Mouse (Mus musculus) limb, embryonic 15.5 days (tissue): Measurements from ENCODE around the gene Runx1. TPM values are rescaled to one million over a fixed set of nuclear protein-coding genes. Genes with fewer than 3 reads are reported as not detected.

Experiments used
- ATAC-seq: fragments of 200-750 bp; cut with Nextera tagmentation; 2 replicates; pipeline ENCODE4 v1.8.0; 2017; ENCODE audit warnings: low read depth, moderate TSS enrichment; ENCODE audit not compliant: insufficient number of reproducible peaks, low FRiP score, low TSS enrichment
- H3K27ac ChIP-seq: fragments of 300-500 bp; sonication (generic); 2 replicates; pipeline ENCODE4 v1.5.1; 2015; ENCODE audit warnings: moderate library complexity, mild to moderate bottlenecking, inconsistent platforms
- H3K27me3 ChIP-seq: fragments of 300-500 bp; sonication (generic); 2 replicates; pipeline ENCODE4 v1.6.1; 2015; ENCODE audit warnings: inconsistent platforms
- H3K36me3 ChIP-seq: fragments of 300-500 bp; sonication (generic); 2 replicates; pipeline ENCODE4 v1.6.1; 2015; ENCODE audit warnings: inconsistent platforms
- H3K4me1 ChIP-seq: fragments of 300-500 bp; sonication (generic); 2 replicates; pipeline ENCODE4 v1.6.1; 2015; ENCODE audit warnings: inconsistent platforms
- H3K4me2 ChIP-seq: fragments of 300-500 bp; sonication (generic); 2 replicates; pipeline ENCODE4 v1.6.1; 2015; ENCODE audit warnings: mild to moderate bottlenecking, inconsistent platforms
- H3K4me3 ChIP-seq: fragments of 300-500 bp; sonication (generic); 2 replicates; pipeline ENCODE4 v1.5.1; 2015; ENCODE audit warnings: mild to moderate bottlenecking, inconsistent platforms
- H3K9ac ChIP-seq: fragments of 300-500 bp; sonication (generic); 2 replicates; pipeline ENCODE4 v1.6.1; 2015; ENCODE audit warnings: inconsistent platforms
- H3K9me3 ChIP-seq: fragments of 300-500 bp; sonication (generic); 2 replicates; pipeline ENCODE4 v1.6.1; 2016; ENCODE audit warnings: inconsistent platforms
- WGBS: fragments of 180-500 bp; shearing (Covaris S2); methylation state at CpG from one replicate; pipeline ENCODE4 v1.1.7; 2015; 5-methylcytosine and 5-hydroxymethylcytosine counted together
- polyA plus RNA-seq: library from polyadenylated mRNA; unstranded; fragments of >200 nt; fragmentation: Nextera tagmentation; extraction: Ambion mirVana; gene quantifications from 2 replicates; pipeline ENCODE4 v1.2.1, GENCODE M21; 2015

Gene Runx1
- polyA plus RNA-seq, 1 experiment from 2014 or later = 5.9 TPM

GRCm38 (mm10) chr16:92824723-92825203 lies 1.2 kb downstream of the Runx1 start:
- Histone ChIP-seq H3K9ac (no peak overlapping the region), H3K4me3 (peak overlapping the region; percentile 10; the same call in 1 of the 2 replicates), H3K4me1 (peaks cover 27% of the 10 kb centered on the region), H3K4me2 (no peak overlapping the region), H3K9me3 (no peaks in the 10 kb centered on the region), H3K27me3 (peaks cover 4% of the 10 kb centered on the region; the same call in 1 of the 2 replicates), H3K27ac (no peak overlapping the region), H3K36me3 (no peaks in the 10 kb centered on the region)
- 81% methylated on average over 9 of the region's 9 CpGs for WGBS
- ATAC-seq = no peak

GRCm38 (mm10) chr16:92824003-92824722 lies 1.8 kb downstream of the Runx1 start:
- H3K27ac ChIP-seq = no peak overlapping the region
- peaks cover 4% of the 10 kb centered on the region; the same call in 1 of the 2 replicates for H3K27me3 ChIP-seq
- peaks cover 27% of the 10 kb centered on the region for H3K4me1 ChIP-seq
- H3K36me3 ChIP-seq = no peaks in the 10 kb centered on the region
- H3K9me3 ChIP-seq = no peaks in the 10 kb centered on the region
- H3K9ac ChIP-seq = no peak overlapping the region
- H3K4me2 ChIP-seq = no peak overlapping the region
- no peak for ATAC-seq
- H3K4me3 ChIP-seq = no peak overlapping the region
- 81% methylated on average over 6 of the region's 6 CpGs for WGBS

- Histone ChIP-seq H3K27ac (no peak overlapping the region), H3K4me1 (peaks cover 27% of the 10 kb centered on the region), H3K9me3 (no peaks in the 10 kb centered on the region), H3K36me3 (no peaks in the 10 kb centered on the region), H3K4me3 (no peak overlapping the region), H3K9ac (no peak overlapping the region), H3K4me2 (no peak overlapping the region), H3K27me3 (peaks cover 4% of the 10 kb centered on the region; the same call in 1 of the 2 replicates)
- ATAC-seq = no peak
- WGBS = 37% methylated on average over 5 of the region's 5 CpGs
Observed at GRCm38 (mm10) chr16:92823381-92823862, 2.5 kb downstream of the Runx1 start.

- WGBS = 77% methylated on average over 12 of the region's 12 CpGs
- H3K27me3 ChIP-seq = peaks cover 4% of the 10 kb centered on the region; the same call in 1 of the 2 replicates
- H3K9me3 ChIP-seq = no peaks in the 10 kb centered on the region
- no peak overlapping the region for H3K27ac ChIP-seq
- H3K9ac ChIP-seq = no peak overlapping the region
- ATAC-seq = no peak
- no peaks in the 10 kb centered on the region for H3K36me3 ChIP-seq
- H3K4me2 ChIP-seq = no peak overlapping the region
- peaks cover 23% of the 10 kb centered on the region for H3K4me1 ChIP-seq
- no peak overlapping the region for H3K4me3 ChIP-seq
Observed at GRCm38 (mm10) chr16:92822676-92823075, 3.3 kb downstream of the Runx1 start.

GRCm38 (mm10) chr16:92821938-92822629 lies 3.9 kb downstream of the Runx1 start:
- H3K4me3 ChIP-seq = no peak overlapping the region
- H3K36me3 ChIP-seq = no peaks in the 10 kb centered on the region
- H3K4me1 ChIP-seq = peaks cover 23% of the 10 kb centered on the region
- H3K4me2 ChIP-seq = no peak overlapping the region
- no peak overlapping the region for H3K27ac ChIP-seq
- no peaks in the 10 kb centered on the region for H3K9me3 ChIP-seq
- no peak for ATAC-seq
- peaks cover 4% of the 10 kb centered on the region; the same call in 1 of the 2 replicates for H3K27me3 ChIP-seq
- H3K9ac ChIP-seq = no peak overlapping the region
- WGBS = 38% methylated on average over 14 of the region's 14 CpGs

GRCm38 (mm10) chr16:92821596-92821937 lies 4.4 kb downstream of the Runx1 start:
- 30% methylated on average over 5 of the region's 5 CpGs for WGBS
- ATAC-seq = no peak
- no peaks in the 10 kb centered on the region for H3K9me3 ChIP-seq

GRCm38 (mm10) chr16:92820451-92820850 lies 5.5 kb downstream of the Runx1 start:
- Histone ChIP-seq H3K27me3 (peaks cover 4% of the 10 kb centered on the region; the same call in 1 of the 2 replicates), H3K36me3 (no peaks in the 10 kb centered on the region), H3K4me1 (peaks cover 23% of the 10 kb centered on the region), H3K9ac (no peak overlapping the region), H3K9me3 (no peaks in the 10 kb centered on the region), H3K4me3 (no peak overlapping the region), H3K27ac (no peak overlapping the region), H3K4me2 (no peak overlapping the region)
- no peak for ATAC-seq
- WGBS = 81% methylated on average over 6 of the region's 6 CpGs

More at GRCm38 (mm10) chr16:92821596-92821937, 4.4 kb downstream of the Runx1 start:
- H3K4me2 ChIP-seq = no peak overlapping the region
- H3K4me3 ChIP-seq = no peak overlapping the region
- H3K27ac ChIP-seq = no peak overlapping the region
- H3K36me3 ChIP-seq = no peaks in the 10 kb centered on the region
- peaks cover 4% of the 10 kb centered on the region; the same call in 1 of the 2 replicates for H3K27me3 ChIP-seq
- H3K4me1 ChIP-seq = peaks cover 23% of the 10 kb centered on the region
- H3K9ac ChIP-seq = no peak overlapping the region

GRCm38 (mm10) chr16:92818480-92819269 lies 7.3 kb downstream of the Runx1 start:
- 78% methylated on average over 8 of the region's 8 CpGs for WGBS
- H3K4me1 ChIP-seq = peaks cover 19% of the 10 kb centered on the region
- H3K27me3 ChIP-seq = peaks cover 4% of the 10 kb centered on the region; the same call in 1 of the 2 replicates
- H3K4me3 ChIP-seq = no peak overlapping the region
- H3K4me2 ChIP-seq = no peak overlapping the region
- no peaks in the 10 kb centered on the region for H3K36me3 ChIP-seq
- H3K9me3 ChIP-seq = no peaks in the 10 kb centered on the region
- H3K9ac ChIP-seq = no peak overlapping the region
- no peak for ATAC-seq
- H3K27ac ChIP-seq = no peak overlapping the region

- Histone ChIP-seq H3K36me3 (no peaks in the 10 kb centered on the region), H3K9ac (no peak overlapping the region), H3K4me1 (peaks cover 4% of the 10 kb centered on the region; the same call in 1 of the 2 replicates), H3K4me2 (no peak overlapping the region), H3K27ac (no peak overlapping the region), H3K9me3 (no peaks in the 10 kb centered on the region), H3K4me3 (no peak overlapping the region), H3K27me3 (peaks cover 4% of the 10 kb centered on the region; the same call in 1 of the 2 replicates)
- 90% methylated on average over 7 of the region's 7 CpGs for WGBS
- no peak for ATAC-seq
Observed at GRCm38 (mm10) chr16:92816092-92816491, 9.9 kb downstream of the Runx1 start.

- H3K4me2 ChIP-seq = no peak overlapping the region
- ATAC-seq = no peak
- H3K36me3 ChIP-seq = no peaks in the 10 kb centered on the region
- peaks cover 4% of the 10 kb centered on the region; the same call in 1 of the 2 replicates for H3K4me1 ChIP-seq
- 78% methylated on average over 2 of the region's 2 CpGs for WGBS
- no peak overlapping the region for H3K9ac ChIP-seq
- peaks cover 2% of the 10 kb centered on the region; the same call in 1 of the 2 replicates for H3K27me3 ChIP-seq
- no peaks in the 10 kb centered on the region for H3K9me3 ChIP-seq
- no peak overlapping the region for H3K27ac ChIP-seq
- no peak overlapping the region for H3K4me3 ChIP-seq
Observed at GRCm38 (mm10) chr16:92815195-92815527, 10.8 kb downstream of the Runx1 start.

- Histone ChIP-seq H3K4me2 (no peak overlapping the region), H3K9me3 (no peaks in the 10 kb centered on the region), H3K4me3 (no peak overlapping the region), H3K36me3 (no peaks in the 10 kb centered on the region), H3K27me3 (no peaks in the 10 kb centered on the region), H3K27ac (no peak overlapping the region), H3K4me1 (peaks cover 4% of the 10 kb centered on the region; the same call in 1 of the 2 replicates), H3K9ac (no peak overlapping the region)
- no peak for ATAC-seq
- WGBS = 72% methylated on average over 5 of the region's 5 CpGs
Observed at GRCm38 (mm10) chr16:92814366-92815194, 11.4 kb downstream of the Runx1 start.
